ENCODE assay signal across 33 mouse cellular contexts in genomic region chr8:121944831-121945230, GRCm38 (mm10). TPM values are rescaled to one million over a fixed set of nuclear protein-coding genes. Genes with fewer than 3 reads are reported as not detected.
DNase-seq lines count a peak whose midpoint lies in the region; ATAC-seq and TF ChIP-seq lines count a peak whose summit lies in the region.
"Had no signal": no experiment of that assay in that cellular context is flagged by ENCODE, and none has a peak within 500 bp of the region (broad histone marks: within the 10 kb centered on the region; RNA-seq: fewer than 3 reads in every experiment).

TSS of gene Car5a (minus strand) at chr8:121944904.

- H3K9ac ChIP-seq in hindbrain, postnatal 0 days (replicated peaks; ENCODE audit: low read length): 0 out of 2 replicates have a peak within 1 kb of the TSS, but pooled peaks have one; percentile 5
- H3K9ac ChIP-seq in hindbrain, embryonic 11.5 days (ENCODE audit: low read depth, low read length): no peak within 1 kb of the TSS
- peak within 1 kb of the TSS; percentile 90 for H3K9ac ChIP-seq in liver, adult 2 months (ENCODE audit: low read depth, low read length)
- H3K9ac ChIP-seq in liver, embryonic 12.5 days: no peak within 1 kb of the TSS
- no peak within 1 kb of the TSS for H3K9ac ChIP-seq in forebrain, embryonic 16.5 days (replicated peaks; ENCODE audit: low read depth, low read length)
- H3K9ac ChIP-seq: forebrain, embryonic 13.5 days; heart, embryonic 13.5 days; hindbrain, embryonic 15.5 days; midbrain, embryonic 15.5 days had no signal

- no peak within 1 kb of the TSS for H3K4me2 ChIP-seq in hindbrain, postnatal 0 days (ENCODE audit: low read depth, low read length)
- H3K4me2 ChIP-seq in hindbrain, embryonic 11.5 days (replicated peaks; ENCODE audit: low read depth, low read length): no peak within 1 kb of the TSS
- no peak within 1 kb of the TSS for H3K4me2 ChIP-seq in liver, embryonic 12.5 days
- no peak within 1 kb of the TSS for H3K4me2 ChIP-seq in forebrain, embryonic 16.5 days (ENCODE audit: low read length)
- H3K4me2 ChIP-seq: forebrain, embryonic 13.5 days; heart, embryonic 13.5 days; hindbrain, embryonic 15.5 days; midbrain, embryonic 15.5 days had no signal

- DNase-seq in hindbrain, postnatal 0 days (ENCODE audit: low spot score): no peak
- DNase-seq in hindbrain, embryonic 11.5 days (ENCODE audit: low spot score): no peak
- peak; percentile 98 for DNase-seq in liver, adult 2 months (ENCODE audit: extremely low read depth, low read depth, low spot score)
- DNase-seq in liver: no peak
- no peak for DNase-seq in cerebellum, adult 2 months
- DNase-seq: adrenal gland, adult 8-10 months; cerebellum, adult 9-10 months; cerebellum, postnatal 36 days; heart, postnatal 10 days; kidney, postnatal 4 days; layer of hippocampus, postnatal 36 days; lung, adult 18-20 months; lung, postnatal 4 days; right cerebral cortex, postnatal 25 days; spleen, adult 18-20 months; thymus, postnatal 25 days had no signal

- no peak within 1 kb of the TSS for H3K4me3 ChIP-seq in hindbrain, postnatal 0 days (ENCODE audit: low read length)
- H3K4me3 ChIP-seq in hindbrain, embryonic 11.5 days (ENCODE audit: low read depth, low read length): no peak within 1 kb of the TSS
- H3K4me3 ChIP-seq in liver, adult 2 months (ENCODE audit: insufficient read depth, low read depth, low read length): peak within 1 kb of the TSS; percentile 91
- H3K4me3 ChIP-seq in liver, embryonic 12.5 days: no peak within 1 kb of the TSS
- H3K4me3 ChIP-seq in cerebellum, adult 2 months (replicated peaks; ENCODE audit: insufficient read depth, low read depth, low read length): no peak within 1 kb of the TSS
- no peak within 1 kb of the TSS for H3K4me3 ChIP-seq in forebrain, embryonic 16.5 days (replicated peaks; ENCODE audit: low read length)
- H3K4me3 ChIP-seq: forebrain, embryonic 13.5 days; heart, embryonic 13.5 days; hindbrain, embryonic 15.5 days; midbrain, embryonic 15.5 days had no signal

- H3K79me2 ChIP-seq in liver, adult 2 months (ENCODE audit: control insufficient read depth, insufficient read depth, low read length): peaks cover 17% of the 10 kb centered on the region

- peaks cover 20% of the 10 kb centered on the region; the same call in 1 of the 2 replicates for H3K4me1 ChIP-seq in hindbrain, postnatal 0 days (ENCODE audit: insufficient read depth, low read length)
- H3K4me1 ChIP-seq in hindbrain, embryonic 11.5 days (replicated peaks; ENCODE audit: control insufficient read depth, insufficient read depth, low read length): no peaks in the 10 kb centered on the region; the same call in 1 of the 2 replicates
- H3K4me1 ChIP-seq in liver, adult 2 months (ENCODE audit: control insufficient read depth, insufficient read depth, low read length): peaks cover 23% of the 10 kb centered on the region
- peaks cover 38% of the 10 kb centered on the region for H3K4me1 ChIP-seq in liver, embryonic 12.5 days
- peaks cover 4% of the 10 kb centered on the region; the same call in 1 of the 2 replicates for H3K4me1 ChIP-seq in cerebellum, adult 2 months (ENCODE audit: control insufficient read depth, insufficient read depth, low read length)
- H3K4me1 ChIP-seq in forebrain, embryonic 16.5 days (replicated peaks; ENCODE audit: control insufficient read depth, insufficient read depth, low read length): peaks cover 23% of the 10 kb centered on the region

- H3K27me3 ChIP-seq in hindbrain, postnatal 0 days (ENCODE audit: insufficient read depth, low read length): no peaks in the 10 kb centered on the region
- H3K27me3 ChIP-seq in hindbrain, embryonic 11.5 days (ENCODE audit: control insufficient read depth, insufficient read depth, low read length): no peaks in the 10 kb centered on the region
- no peaks in the 10 kb centered on the region for H3K27me3 ChIP-seq in liver, adult 2 months (ENCODE audit: control insufficient read depth, insufficient read depth, low read length)
- peaks cover 29% of the 10 kb centered on the region for H3K27me3 ChIP-seq in liver, embryonic 12.5 days (replicated peaks)
- H3K27me3 ChIP-seq in cerebellum, adult 2 months (ENCODE audit: control insufficient read depth, insufficient read depth, low read length): no peaks in the 10 kb centered on the region
- no peaks in the 10 kb centered on the region for H3K27me3 ChIP-seq in forebrain, embryonic 16.5 days (replicated peaks; ENCODE audit: control insufficient read depth, insufficient read depth, low read length)
- H3K27me3 ChIP-seq: forebrain, embryonic 13.5 days; heart, embryonic 13.5 days; hindbrain, embryonic 15.5 days; midbrain, embryonic 15.5 days had no signal

- no peak for TF ChIP-seq CTCF in hindbrain, postnatal 0 days (IDR thresholded peaks at IDR 0.05; ENCODE audit: low read depth)
- TF ChIP-seq CTCF in liver, adult 2 months (IDR thresholded peaks at IDR 0.05; ENCODE audit: low read depth, low read length): no peak
- no peak for TF ChIP-seq CTCF in cerebellum, adult 2 months (IDR thresholded peaks at IDR 0.05; ENCODE audit: borderline replicate concordance, insufficient read depth, low read depth, low read length)

- H3K36me3 ChIP-seq in hindbrain, postnatal 0 days (ENCODE audit: insufficient read depth, low read length): no peaks in the 10 kb centered on the region
- H3K36me3 ChIP-seq in hindbrain, embryonic 11.5 days (ENCODE audit: control insufficient read depth, insufficient read depth, low read length): no peaks in the 10 kb centered on the region
- H3K36me3 ChIP-seq in liver, adult 2 months (ENCODE audit: control insufficient read depth, insufficient read depth, low read length): peaks cover 4% of the 10 kb centered on the region; the same call in 1 of the 2 replicates
- H3K36me3 ChIP-seq in liver, embryonic 12.5 days: no peaks in the 10 kb centered on the region
- H3K36me3 ChIP-seq in forebrain, embryonic 16.5 days (ENCODE audit: control insufficient read depth, insufficient read depth): no peaks in the 10 kb centered on the region
- H3K36me3 ChIP-seq: heart, embryonic 13.5 days; hindbrain, embryonic 15.5 days; midbrain, embryonic 15.5 days had no signal

- TF ChIP-seq POLR2A in liver, adult 2 months (IDR thresholded peaks at IDR 0.05; ENCODE audit: extremely low read depth, insufficient read depth, low read length): no peak
- TF ChIP-seq POLR2A in cerebellum, adult 2 months (IDR thresholded peaks at IDR 0.05; ENCODE audit: borderline replicate concordance, insufficient read depth, low read length): no peak

- ATAC-seq in hindbrain, postnatal 0 days: no peak
- ATAC-seq in hindbrain, embryonic 11.5 days (ENCODE audit: low FRiP score): no peak
- no peak for ATAC-seq in liver, embryonic 12.5 days
- ATAC-seq in forebrain, embryonic 16.5 days: no peak
- ATAC-seq: forebrain, embryonic 13.5 days; lung, postnatal 0 days; midbrain, embryonic 15.5 days had no signal

- H3K27ac ChIP-seq in hindbrain, postnatal 0 days: no peak within 1 kb of the TSS
- no peak within 1 kb of the TSS for H3K27ac ChIP-seq in hindbrain, embryonic 11.5 days (ENCODE audit: low read depth, low read length)
- H3K27ac ChIP-seq in liver, adult 2 months (replicated peaks; ENCODE audit: insufficient read depth, low read depth, low read length): peak within 1 kb of the TSS; percentile 97
- H3K27ac ChIP-seq in liver, embryonic 12.5 days: peak within 1 kb of the TSS; percentile 51; the same call in 1 of the 2 replicates
- no peak within 1 kb of the TSS for H3K27ac ChIP-seq in cerebellum, adult 2 months (ENCODE audit: insufficient read depth, low read length)
- no peak within 1 kb of the TSS for H3K27ac ChIP-seq in forebrain, embryonic 16.5 days (ENCODE audit: low read length)
- H3K27ac ChIP-seq: forebrain, embryonic 13.5 days; heart, embryonic 13.5 days; hindbrain, embryonic 15.5 days; midbrain, embryonic 15.5 days had no signal

- H3K9me3 ChIP-seq in hindbrain, postnatal 0 days (ENCODE audit: low read length): no peaks in the 10 kb centered on the region
- no peaks in the 10 kb centered on the region for H3K9me3 ChIP-seq in hindbrain, embryonic 11.5 days (ENCODE audit: control insufficient read depth, low read length)
- no peaks in the 10 kb centered on the region for H3K9me3 ChIP-seq in liver, embryonic 12.5 days (replicated peaks)
- no peaks in the 10 kb centered on the region for H3K9me3 ChIP-seq in forebrain, embryonic 16.5 days (ENCODE audit: control insufficient read depth, low read length)
- H3K9me3 ChIP-seq: forebrain, embryonic 13.5 days; G1E; heart, embryonic 13.5 days; hindbrain, embryonic 15.5 days; midbrain, embryonic 15.5 days had no signal

RNA-seq across cellular contexts. Expression of gene Car5a, which starts in this region (rescaled TPM):
- 0.42 TPM in 1 of 2 replicates, not detected in the other for total RNA-seq in hindbrain, postnatal 0 days (2014; rRNA removed)
- 0.23 and 0.50 TPM in 2 replicates for polyA plus RNA-seq in hindbrain, postnatal 0 days (2015; fragmentation: Nextera tagmentation; extraction: Ambion mirVana)
- polyA plus RNA-seq in hindbrain, embryonic 11.5 days (2014; fragmentation: Nextera tagmentation; extraction: Ambion mirVana): 0.15 TPM in 1 of 2 replicates, not detected in the other
- total RNA-seq in liver, adult 2 months (2014; rRNA removed): 90.5 and 92.0 TPM in 2 replicates
- polyA plus RNA-seq in liver, adult 2 months (2012; rRNA removed): 203 and 352 TPM in 2 replicates
- polyA plus RNA-seq in liver, embryonic 12.5 days (2016; fragmentation: Nextera tagmentation; extraction: Ambion mirVana): 0.69 and 0.85 TPM in 2 replicates
- 0.44 and 0.59 TPM in 2 replicates for polyA plus RNA-seq in cerebellum, adult 2 months (2012; rRNA removed)
- polyA plus RNA-seq in forebrain, embryonic 16.5 days (2015; fragmentation: Nextera tagmentation; extraction: Ambion mirVana): 0.50 and 0.72 TPM in 2 replicates
- total RNA-seq: adrenal gland, adult 8-10 months; gastrocnemius, adult 18-20 months; heart, postnatal 10 days; hematopoietic stem cell, adult 5-6 weeks; layer of hippocampus, postnatal 36 days; left cerebral cortex, postnatal 10 days; neutrophil, adult 5-6 weeks had no signal
- polyA plus RNA-seq: embryonic facial prominence, embryonic 11.5 days; forebrain, embryonic 13.5 days; intestine, embryonic 14.5 days; kidney, embryonic 14.5 days; limb, embryonic 11.5 days; neural tube, embryonic 11.5 days had no signal

Comparison
In these comparisons a context has a peak if more than half of its experiments do, and no peak if none do; other contexts are left out.
1. RNA of gene Car5a (total RNA-seq): 90.5 to 92.0 TPM in liver, adult 2 months; 0.42 TPM in hindbrain, postnatal 0 days; every median in the first group is over 10 times any median in the second.
2. RNA of gene Car5a (polyA plus RNA-seq): 203 to 352 TPM in liver, adult 2 months; 0.50 to 0.72 TPM in forebrain, embryonic 16.5 days, 0.69 to 0.85 TPM in liver, embryonic 12.5 days, 0.44 to 0.59 TPM in cerebellum, adult 2 months, 0.23 to 0.50 TPM in hindbrain, postnatal 0 days and 0.15 TPM in hindbrain, embryonic 11.5 days; every median in the first group is over 100 times any median in the second.
3. H3K9ac ChIP-seq: peak in hindbrain, postnatal 0 days (single experiment) and liver, adult 2 months (single experiment); none in hindbrain, embryonic 11.5 days (single experiment), liver, embryonic 12.5 days (single experiment) and forebrain, embryonic 16.5 days (single experiment).
4. H3K27ac ChIP-seq: peak in liver, adult 2 months (single experiment) and liver, embryonic 12.5 days (single experiment); none in hindbrain, postnatal 0 days (single experiment), hindbrain, embryonic 11.5 days (single experiment), cerebellum, adult 2 months (single experiment) and forebrain, embryonic 16.5 days (single experiment).